8 mouse cellular contexts compared by ENCODE assay signal in genomic region chr8:126920845-126921244, GRCm38 (mm10). TPM values are rescaled to one million over a fixed set of nuclear protein-coding genes. Genes with fewer than 3 reads are reported as not detected.
DNase-seq lines count a peak whose midpoint lies in the region; ATAC-seq and TF ChIP-seq lines count a peak whose summit lies in the region.

No protein-coding gene starts in this region.

- peak; percentile 85 for DNase-seq in ZHBTc4 (ENCODE audit: low read depth, low spot score)
- peak; percentile 52 to 77 for DNase-seq in cerebellum, postnatal 4 days (ENCODE audit: low spot score in 2 of 2)
- peak; percentile 54 to 66 for DNase-seq in gastrocnemius, adult 8-10 months (ENCODE audit: low spot score in 2 of 2)
- peak; percentile 91 for DNase-seq in hindbrain, postnatal 0 days (ENCODE audit: low spot score)
- peak; percentile 75 to 76 for DNase-seq in left cerebral cortex, adult 18-20 months (ENCODE audit: low spot score in 2 of 2)
- peak; percentile 66 for DNase-seq in right cerebral cortex, postnatal 14 days

- no peaks in the 10 kb centered on the region for H3K36me3 ChIP-seq in hindbrain, postnatal 0 days (ENCODE audit: insufficient read depth, low read length)
- no peaks in the 10 kb centered on the region for H3K36me3 ChIP-seq in macrophage (ENCODE audit: inconsistent target)

- H3K27ac ChIP-seq in hindbrain, postnatal 0 days = peak overlapping the region; percentile 15; the same call in 1 of the 2 replicates
- H3K27ac ChIP-seq in macrophage = peak overlapping the region; percentile 97

- no peaks in the 10 kb centered on the region for H3K9me3 ChIP-seq in hindbrain, postnatal 0 days (ENCODE audit: low read length)

- H3K27me3 ChIP-seq in hindbrain, postnatal 0 days (ENCODE audit: insufficient read depth, low read length) = no peaks in the 10 kb centered on the region

- H3K4me2 ChIP-seq in hindbrain, postnatal 0 days (ENCODE audit: low read depth, low read length) = no peak overlapping the region

- 17% methylated on average over 3 of the region's 3 CpGs for whole genome bisulfite sequencing in hindbrain, postnatal 0 days
- 31% methylated on average over 3 of the region's 3 CpGs for WGBS in macrophage (ENCODE audit: missing documents)

- peak; percentile 91 for ATAC-seq in hindbrain, postnatal 0 days
- ATAC-seq in erythroid progenitor cell, adult 5-6 weeks (replicated peaks; ENCODE audit: low FRiP score, poor library complexity, severe bottlenecking) = no peak

- H3K79me2 ChIP-seq in macrophage (ENCODE audit: inconsistent target) = no peaks in the 10 kb centered on the region

- peak; percentile 97 for TF ChIP-seq CTCF in hindbrain, postnatal 0 days (IDR thresholded peaks at IDR 0.05; ENCODE audit: low read depth)

- no peak overlapping the region for H3K9ac ChIP-seq in hindbrain, postnatal 0 days (replicated peaks; ENCODE audit: low read length)

- H3K4me1 ChIP-seq in hindbrain, postnatal 0 days (ENCODE audit: insufficient read depth, low read length) = no peaks in the 10 kb centered on the region

- H3K4me3 ChIP-seq in hindbrain, postnatal 0 days (ENCODE audit: low read length) = no peak overlapping the region
- H3K4me3 ChIP-seq in macrophage (ENCODE audit: inconsistent target) = no peak overlapping the region

RNA-seq across cellular contexts. Expression of gene Tomm20, which starts 24.8 kb away (rescaled TPM):
- 100 to 1,000 TPM in 1 of 4 experiments, 10 to 100 TPM in 3; 73.7 to 107 (median 80.1) TPM for total RNA-seq in gastrocnemius, adult 8-10 months (2022)
- 125 and 141 TPM in 2 replicates for total RNA-seq in hindbrain, postnatal 0 days (2014; rRNA removed)
- polyA plus RNA-seq in hindbrain, postnatal 0 days (2015; fragmentation: Nextera tagmentation; extraction: Ambion mirVana) = 224 and 232 TPM in 2 replicates
- total RNA-seq in left cerebral cortex, adult 18-20 months (2021) = 100 to 1,000 TPM; 215 to 218 TPM
- 10 to 100 TPM in 25 of 26 experiments, 1 to 10 TPM in 1; 9.7 to 33.1 (median 19.9) TPM for total RNA-seq in macrophage (2018; cell fraction: chromatin; rRNA removed)
- total RNA-seq in macrophage (2018; cell fraction: cytosol; rRNA removed) = 100 to 1,000 TPM in 7 of 26 experiments, 10 to 100 TPM in 19; 61.8 to 120 (median 90.0) TPM
- total RNA-seq in macrophage (2018; cell fraction: nucleus; rRNA removed) = 10 to 100 TPM in 25 of 26 experiments, 1 to 10 TPM in 1; 9.4 to 40.6 (median 20.4) TPM
- 73.9 to 174 TPM (median 109 TPM) in 3 replicates for polyA plus RNA-seq in macrophage (2018)
- 16.3 and 40.4 TPM in 2 replicates for total RNA-seq in erythroid progenitor cell, adult 5-6 weeks (2015; ENCODE audit: low replicate concordance)
- total RNA-seq in erythroid progenitor cell, adult 5-6 weeks (2017; ENCODE audit: low replicate concordance) = 43.8 and 48.9 TPM in 2 replicates

RNA-seq across cellular contexts. Expression of gene Rbm34, which starts 50.0 kb away (rescaled TPM):
- total RNA-seq in gastrocnemius, adult 8-10 months (2022) = 1 to 10 TPM; 4.4 to 5.8 (median 5.3) TPM
- 9.8 and 10.4 TPM in 2 replicates for total RNA-seq in hindbrain, postnatal 0 days (2014; rRNA removed)
- 28.3 and 29.0 TPM in 2 replicates for polyA plus RNA-seq in hindbrain, postnatal 0 days (2015; fragmentation: Nextera tagmentation; extraction: Ambion mirVana)
- total RNA-seq in left cerebral cortex, adult 18-20 months (2021) = 10 to 100 TPM; 12.5 to 14.7 TPM
- 10 to 100 TPM in 25 of 26 experiments, 1 to 10 TPM in 1; 8.8 to 43.3 (median 29.8) TPM for total RNA-seq in macrophage (2018; cell fraction: chromatin; rRNA removed)
- 10 to 100 TPM; 12.2 to 21.4 (median 17.8) TPM for total RNA-seq in macrophage (2018; cell fraction: cytosol; rRNA removed)
- 10 to 100 TPM in 23 of 26 experiments, 1 to 10 TPM in 3; 7.7 to 32.0 (median 17.2) TPM for total RNA-seq in macrophage (2018; cell fraction: nucleus; rRNA removed)
- polyA plus RNA-seq in macrophage (2018) = 16.1 to 20.8 TPM (median 19.6 TPM) in 3 replicates
- total RNA-seq in erythroid progenitor cell, adult 5-6 weeks (2015; ENCODE audit: low replicate concordance) = 6.8 and 10.9 TPM in 2 replicates
- total RNA-seq in erythroid progenitor cell, adult 5-6 weeks (2017; ENCODE audit: low replicate concordance) = 8.7 and 10.8 TPM in 2 replicates
